Mouse (Mus musculus): ENCODE data around the gene Abca8a.

DNA sequence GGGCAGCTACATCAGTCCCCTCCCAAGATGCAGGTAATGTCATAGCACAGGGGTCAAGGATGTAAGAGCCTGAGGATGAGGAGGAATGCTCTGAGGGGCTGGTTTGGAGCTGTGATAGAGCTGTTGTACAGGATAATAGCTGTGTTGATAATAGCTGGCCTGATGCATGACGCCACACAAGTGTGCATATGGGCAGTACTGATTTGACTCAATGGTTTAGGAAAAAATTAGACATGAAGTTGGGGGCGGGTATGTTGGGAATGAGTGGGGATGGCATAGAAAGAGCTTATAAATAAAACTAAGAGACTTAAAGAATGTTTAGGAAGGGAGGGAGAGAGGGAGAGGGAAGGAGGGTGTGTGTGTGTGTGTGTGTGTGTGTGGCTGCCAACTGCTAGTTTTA is 105.5 kb downstream of the Abca8a start:
- no peak for TF ChIP-seq CTCF (IDR thresholded peaks at IDR 0.05; ENCODE audit: insufficient read depth, low read depth, low read length)
- TF ChIP-seq POLR2A (IDR thresholded peaks at IDR 0.05; ENCODE audit: insufficient read depth, low read depth, low read length): no peak

Measured in olfactory bulb, adult 2 months (tissue).